In genomic region chr5:140827896-140828295, GRCm38 (mm10) we compare ENCODE assay signal across 7 mouse cellular contexts. TPM values are rescaled to one million over a fixed set of nuclear protein-coding genes. Genes with fewer than 3 reads are reported as not detected.
DNase-seq lines count a peak whose midpoint lies in the region; ATAC-seq lines count a peak whose summit lies in the region.

No protein-coding gene starts in this region.

- WGBS in embryonic facial prominence, embryonic 14.5 days = 48% methylated on average over 8 of the region's 8 CpGs
- WGBS in forebrain, embryonic 15.5 days = 79% methylated on average over 8 of the region's 8 CpGs
- 38% methylated on average over 8 of the region's 8 CpGs for WGBS in intestine, embryonic 16.5 days
- WGBS in midbrain, embryonic 11.5 days = 86% methylated on average over 8 of the region's 8 CpGs

- peak overlapping the region; percentile 84 for H3K4me3 ChIP-seq in embryonic facial prominence, embryonic 14.5 days (ENCODE audit: low read depth, low read length)
- H3K4me3 ChIP-seq in forebrain, embryonic 15.5 days = no peak overlapping the region
- peak overlapping the region; percentile 17 for H3K4me3 ChIP-seq in intestine, embryonic 16.5 days (ENCODE audit: low read length)
- H3K4me3 ChIP-seq in midbrain, embryonic 11.5 days (ENCODE audit: low read depth, low read length) = no peak overlapping the region

- peak overlapping the region; percentile 9; the same call in 1 of the 2 replicates for H3K27ac ChIP-seq in embryonic facial prominence, embryonic 14.5 days (replicated peaks; ENCODE audit: low read depth, low read length)
- 0 out of 2 replicates have a peak overlapping the region, but pooled peaks have one; percentile 7 for H3K27ac ChIP-seq in forebrain, embryonic 15.5 days (replicated peaks)
- H3K27ac ChIP-seq in intestine, embryonic 16.5 days (ENCODE audit: low read length) = peak overlapping the region; percentile 38
- no peak overlapping the region for H3K27ac ChIP-seq in midbrain, embryonic 11.5 days (ENCODE audit: low read depth, low read length)

- ATAC-seq in embryonic facial prominence, embryonic 14.5 days (ENCODE audit: low read depth) = no peak
- ATAC-seq in forebrain, embryonic 15.5 days (replicated peaks) = no peak
- ATAC-seq in intestine, embryonic 16.5 days = no peak
- no peak for ATAC-seq in midbrain, embryonic 11.5 days (ENCODE audit: low FRiP score)

- H3K27me3 ChIP-seq in embryonic facial prominence, embryonic 14.5 days (replicated peaks; ENCODE audit: control insufficient read depth, insufficient read depth, low read length) = no peaks in the 10 kb centered on the region
- H3K27me3 ChIP-seq in forebrain, embryonic 15.5 days = no peaks in the 10 kb centered on the region
- no peaks in the 10 kb centered on the region for H3K27me3 ChIP-seq in intestine, embryonic 16.5 days (replicated peaks; ENCODE audit: control insufficient read depth, insufficient read depth, low read length)
- no peaks in the 10 kb centered on the region for H3K27me3 ChIP-seq in midbrain, embryonic 11.5 days (ENCODE audit: control insufficient read depth, insufficient read depth, low read length)

- peaks cover 6% of the 10 kb centered on the region; the same call in 1 of the 2 replicates for H3K36me3 ChIP-seq in embryonic facial prominence, embryonic 14.5 days (ENCODE audit: control insufficient read depth, insufficient read depth, low read length)
- 0 out of 2 replicates have a peak, but pooled peaks cover 4% of the 10 kb centered on the region for H3K36me3 ChIP-seq in forebrain, embryonic 15.5 days
- H3K36me3 ChIP-seq in intestine, embryonic 16.5 days (ENCODE audit: control insufficient read depth, insufficient read depth, low read length) = no peaks in the 10 kb centered on the region
- H3K36me3 ChIP-seq in midbrain, embryonic 11.5 days (ENCODE audit: control insufficient read depth, insufficient read depth, low read length) = no peaks in the 10 kb centered on the region

- H3K9me3 ChIP-seq in embryonic facial prominence, embryonic 14.5 days (ENCODE audit: control insufficient read depth, low read length) = no peaks in the 10 kb centered on the region
- H3K9me3 ChIP-seq in forebrain, embryonic 15.5 days = no peaks in the 10 kb centered on the region
- no peaks in the 10 kb centered on the region for H3K9me3 ChIP-seq in intestine, embryonic 16.5 days (ENCODE audit: control insufficient read depth, low read length)
- no peaks in the 10 kb centered on the region for H3K9me3 ChIP-seq in midbrain, embryonic 11.5 days (ENCODE audit: control insufficient read depth, low read length)

- H3K9ac ChIP-seq in embryonic facial prominence, embryonic 14.5 days (ENCODE audit: low read depth, low read length) = peak overlapping the region; percentile 85; the same call in 1 of the 2 replicates
- H3K9ac ChIP-seq in forebrain, embryonic 15.5 days (replicated peaks) = peak overlapping the region; percentile 16; the same call in 1 of the 2 replicates
- H3K9ac ChIP-seq in intestine, embryonic 16.5 days (ENCODE audit: low read depth, low read length) = peak overlapping the region; percentile 53
- no peak overlapping the region; the same call in 1 of the 2 replicates for H3K9ac ChIP-seq in midbrain, embryonic 11.5 days (ENCODE audit: low read length)

- peak overlapping the region; percentile 96 for H3K4me2 ChIP-seq in embryonic facial prominence, embryonic 14.5 days (ENCODE audit: low read depth, low read length)
- peak overlapping the region; percentile 87; the same call in 1 of the 2 replicates for H3K4me2 ChIP-seq in forebrain, embryonic 15.5 days (replicated peaks)
- H3K4me2 ChIP-seq in intestine, embryonic 16.5 days (ENCODE audit: low read depth, low read length) = peak overlapping the region; percentile 74
- H3K4me2 ChIP-seq in midbrain, embryonic 11.5 days = peak overlapping the region; percentile 6; the same call in 1 of the 2 replicates

- DNase-seq in embryonic facial prominence, embryonic 14.5 days (ENCODE audit: low spot score) = no peak
- peak; percentile 53 for DNase-seq in midbrain, embryonic 11.5 days (ENCODE audit: low spot score, missing footprints)
- no peak for DNase-seq in thymus, postnatal 4 days
- no peak for DNase-seq in right cerebral cortex, adult 2 months (ENCODE audit: low spot score in 2 of 2)
- no peak for DNase-seq in cerebellum, postnatal 36 days

- H3K4me1 ChIP-seq in embryonic facial prominence, embryonic 14.5 days (ENCODE audit: control insufficient read depth, insufficient read depth, low read length) = peaks cover 30% of the 10 kb centered on the region
- H3K4me1 ChIP-seq in forebrain, embryonic 15.5 days = peaks cover 41% of the 10 kb centered on the region
- H3K4me1 ChIP-seq in intestine, embryonic 16.5 days (ENCODE audit: control insufficient read depth, insufficient read depth, low read length) = peaks cover 18% of the 10 kb centered on the region
- H3K4me1 ChIP-seq in midbrain, embryonic 11.5 days (ENCODE audit: control insufficient read depth, insufficient read depth, low read length) = peaks cover 14% of the 10 kb centered on the region

RNA-seq across cellular contexts. Expression of gene Gna12, which starts 2.3 kb away (rescaled TPM):
- polyA plus RNA-seq in embryonic facial prominence, embryonic 14.5 days (2014; fragmentation: Nextera tagmentation; extraction: Ambion mirVana) = 23.4 and 28.9 TPM in 2 replicates
- polyA plus RNA-seq in forebrain, embryonic 15.5 days (2015; fragmentation: Nextera tagmentation; extraction: Ambion mirVana) = 26.3 and 65.4 TPM in 2 replicates
- 5.2 and 5.4 TPM in 2 replicates for polyA plus RNA-seq in intestine, embryonic 16.5 days (2015; fragmentation: Nextera tagmentation; extraction: Ambion mirVana)
- polyA plus RNA-seq in midbrain, embryonic 11.5 days (2014; fragmentation: Nextera tagmentation; extraction: Ambion mirVana) = 25.8 and 33.4 TPM in 2 replicates

Comparison
In these comparisons a context has a peak if more than half of its experiments do, and no peak if none do; other contexts are left out.
1. H3K4me2 ChIP-seq: peak in every context shown above with its lines; median percentile 96 in embryonic facial prominence, embryonic 14.5 days; 87 in forebrain, embryonic 15.5 days; 74 in intestine, embryonic 16.5 days; 6 in midbrain, embryonic 11.5 days.
2. H3K4me3 ChIP-seq: peak in embryonic facial prominence, embryonic 14.5 days (single experiment) and intestine, embryonic 16.5 days (single experiment); none in forebrain, embryonic 15.5 days (single experiment) and midbrain, embryonic 11.5 days (single experiment).